8 mouse cellular contexts compared by ENCODE assay signal in the genomic region with DNA sequence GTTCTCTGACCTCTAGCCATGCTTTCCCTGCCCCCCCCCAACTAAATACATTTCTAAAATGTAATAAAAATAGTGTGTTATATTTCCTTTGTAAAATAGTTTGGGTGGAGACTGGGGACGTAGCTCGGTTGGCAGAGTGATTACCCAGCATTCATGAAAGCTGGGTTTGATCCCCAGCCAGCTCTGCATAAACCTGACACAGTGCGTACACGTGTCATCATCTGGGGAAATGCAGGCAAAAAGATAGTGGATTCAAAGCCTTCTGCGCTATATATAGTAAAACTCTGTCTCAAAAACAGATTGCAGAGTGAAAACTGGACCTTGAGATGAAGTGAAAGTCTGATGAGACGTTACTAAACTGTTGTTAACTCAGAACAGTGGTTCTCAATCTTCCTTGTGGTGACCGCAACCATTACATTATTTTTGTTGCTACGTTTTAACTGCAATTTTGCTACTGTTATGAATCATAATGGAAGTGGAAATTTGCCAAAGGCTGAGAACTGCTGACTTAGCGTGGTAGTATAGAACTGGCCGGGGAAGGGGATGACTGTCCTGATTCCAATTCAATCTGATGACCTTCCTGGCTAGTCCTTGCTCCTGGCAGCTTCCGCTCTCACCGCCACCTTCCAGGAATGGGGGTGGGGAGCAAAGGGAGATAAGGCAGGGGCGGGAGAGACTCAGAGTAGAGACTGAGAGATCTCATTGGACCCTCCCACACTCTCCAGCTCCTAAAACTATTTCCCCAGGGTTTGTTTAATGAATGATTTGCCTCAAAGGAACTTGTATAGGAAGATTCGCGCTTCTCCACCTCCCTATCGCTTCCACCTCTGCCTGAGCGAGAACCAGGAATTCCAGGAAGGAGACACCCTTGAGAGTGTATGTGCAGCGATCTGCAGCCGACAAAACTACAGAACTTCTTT.
DNase-seq lines count a peak whose midpoint lies in the region; ATAC-seq lines count a peak whose summit lies in the region.

No protein-coding gene starts in this region.

- peak; percentile 39; the same call in 1 of the 2 replicates for ATAC-seq in common myeloid progenitor, adult 5-6 weeks (replicated peaks; ENCODE audit: low read depth, poor library complexity, severe bottlenecking)
- ATAC-seq in heart, embryonic 14.5 days (ENCODE audit: insufficient number of reproducible peaks, insufficient read depth, low FRiP score, low read depth): peak; percentile 29; the same call in 1 of the 2 replicates
- no peak for ATAC-seq in limb, embryonic 12.5 days (ENCODE audit: insufficient number of reproducible peaks, insufficient read depth, low FRiP score, low TSS enrichment, low read depth)
- ATAC-seq in midbrain, embryonic 16.5 days: no peak

- H3K36me3 ChIP-seq in heart, embryonic 14.5 days (ENCODE audit: control insufficient read depth, insufficient read depth, low read length): no peaks in the 10 kb centered on the region
- H3K36me3 ChIP-seq in limb, embryonic 12.5 days: no peaks in the 10 kb centered on the region
- no peaks in the 10 kb centered on the region for H3K36me3 ChIP-seq in midbrain, embryonic 16.5 days (ENCODE audit: control insufficient read depth, insufficient read depth, low read length)

- H3K9ac ChIP-seq in heart, embryonic 14.5 days (ENCODE audit: low read length): peak overlapping the region; percentile 76
- peak overlapping the region; percentile 47; the same call in 1 of the 2 replicates for H3K9ac ChIP-seq in limb, embryonic 12.5 days (replicated peaks)
- H3K9ac ChIP-seq in midbrain, embryonic 16.5 days (ENCODE audit: low read depth, low read length): peak overlapping the region; percentile 47

- WGBS in heart, embryonic 14.5 days: 21% methylated on average over 19 of the region's 19 CpGs
- WGBS in limb, embryonic 12.5 days: 61% methylated on average over 19 of the region's 19 CpGs
- 60% methylated on average over 19 of the region's 19 CpGs for WGBS in midbrain, embryonic 16.5 days

- no peaks in the 10 kb centered on the region; the same call in 1 of the 2 replicates for H3K9me3 ChIP-seq in heart, embryonic 14.5 days (ENCODE audit: control insufficient read depth, low read length)
- no peaks in the 10 kb centered on the region for H3K9me3 ChIP-seq in limb, embryonic 12.5 days
- no peaks in the 10 kb centered on the region for H3K9me3 ChIP-seq in midbrain, embryonic 16.5 days (replicated peaks; ENCODE audit: control insufficient read depth, low read length, poor library complexity, severe bottlenecking)

- peak; percentile 60 to 65 for DNase-seq in cerebellum, postnatal 10 days
- no peak for DNase-seq in cerebellum, adult 8-10 months
- DNase-seq in thymus, postnatal 4 days: no peak
- no peak for DNase-seq in thymus, postnatal 0 days (ENCODE audit: low spot score)

- H3K4me3 ChIP-seq in heart, embryonic 14.5 days (ENCODE audit: control insufficient read depth in 1 of 2, insufficient read depth in 1 of 2, low read depth in 1 of 2, low read length in 2 of 2): peak overlapping the region; percentile 54 to 59
- H3K4me3 ChIP-seq in limb, embryonic 12.5 days (replicated peaks): peak overlapping the region; percentile 36
- H3K4me3 ChIP-seq in midbrain, embryonic 16.5 days (ENCODE audit: low read depth, low read length): peak overlapping the region; percentile 36

- no peaks in the 10 kb centered on the region for H3K27me3 ChIP-seq in heart, embryonic 14.5 days (ENCODE audit: control insufficient read depth, insufficient read depth, low read length)
- no peaks in the 10 kb centered on the region for H3K27me3 ChIP-seq in limb, embryonic 12.5 days
- H3K27me3 ChIP-seq in midbrain, embryonic 16.5 days (ENCODE audit: control insufficient read depth, insufficient read depth, low read depth, low read length): no peaks in the 10 kb centered on the region

- H3K4me1 ChIP-seq in heart, embryonic 14.5 days (ENCODE audit: control insufficient read depth in 2 of 2, insufficient read depth in 2 of 2, low read length in 2 of 2): peaks cover 5 to 12% of the 10 kb centered on the region in 2 experiments; a peak in 3 of 4 replicates
- no peaks in the 10 kb centered on the region for H3K4me1 ChIP-seq in limb, embryonic 12.5 days (replicated peaks)
- no peaks in the 10 kb centered on the region for H3K4me1 ChIP-seq in midbrain, embryonic 16.5 days (ENCODE audit: control insufficient read depth, insufficient read depth, low read length)

- H3K4me2 ChIP-seq in heart, embryonic 14.5 days (ENCODE audit: low read length): peak overlapping the region; percentile 85
- H3K4me2 ChIP-seq in limb, embryonic 12.5 days: peak overlapping the region; percentile 56
- H3K4me2 ChIP-seq in midbrain, embryonic 16.5 days (ENCODE audit: low read length): peak overlapping the region; percentile 59

- peak overlapping the region; percentile 63 to 68 for H3K27ac ChIP-seq in heart, embryonic 14.5 days (replicated peaks in 1 of 2; ENCODE audit: control insufficient read depth in 1 of 2, insufficient read depth in 1 of 2, low read depth in 2 of 2, low read length in 2 of 2)
- no peak overlapping the region for H3K27ac ChIP-seq in limb, embryonic 12.5 days
- H3K27ac ChIP-seq in midbrain, embryonic 16.5 days (ENCODE audit: low read length): no peak overlapping the region

Comparison
In these comparisons a context has a peak if more than half of its experiments do, and no peak if none do; other contexts are left out.
1. DNase-seq: peak in cerebellum, postnatal 10 days (2 of 2); none in cerebellum, adult 8-10 months (single experiment), thymus, postnatal 4 days (single experiment) and thymus, postnatal 0 days (single experiment).
2. ATAC-seq: peak in common myeloid progenitor, adult 5-6 weeks (single experiment) and heart, embryonic 14.5 days (single experiment); none in limb, embryonic 12.5 days (single experiment) and midbrain, embryonic 16.5 days (single experiment).
3. H3K27ac ChIP-seq: peak in heart, embryonic 14.5 days (2 of 2); none in limb, embryonic 12.5 days (single experiment) and midbrain, embryonic 16.5 days (single experiment).
4. Peak in every context shown above with its lines, with median percentiles within 50 percentile points of each other: H3K4me2 ChIP-seq, H3K4me3 ChIP-seq and H3K9ac ChIP-seq.